Mouse (Mus musculus) hindbrain, embryonic 13.5 days (tissue): Measurements from ENCODE around the gene Kalrn. TPM values are rescaled to one million over a fixed set of nuclear protein-coding genes. Genes with fewer than 3 reads are reported as not detected.

ENCODE experiments used
- ATAC-seq: fragments of 200-750 bp; cut with Nextera tagmentation; 2 replicates; pipeline ENCODE4 v1.8.0; 2017; ENCODE audit warnings: moderate TSS enrichment; ENCODE audit not compliant: low FRiP score
- H3K27ac ChIP-seq: fragments of 300-500 bp; sonication (generic); 2 replicates; pipeline ENCODE4 v1.5.1; 2015; ENCODE audit warnings: inconsistent platforms, mild to moderate bottlenecking, moderate library complexity
- H3K27me3 ChIP-seq: fragments of 300-500 bp; sonication (generic); 2 replicates; pipeline ENCODE4 v1.6.1; 2015; ENCODE audit warnings: mild to moderate bottlenecking, inconsistent platforms
- H3K36me3 ChIP-seq: fragments of 300-500 bp; sonication (generic); 2 replicates; pipeline ENCODE4 v1.6.1; 2015; ENCODE audit warnings: mild to moderate bottlenecking, inconsistent platforms
- H3K4me1 ChIP-seq: fragments of 300-500 bp; sonication (generic); replicated peaks from 2 replicates; pipeline ENCODE4 v1.6.1; 2015; ENCODE audit warnings: inconsistent platforms
- H3K4me2 ChIP-seq: fragments of 300-500 bp; sonication (generic); 2 replicates; pipeline ENCODE4 v1.6.1; 2015; ENCODE audit warnings: inconsistent platforms, mild to moderate bottlenecking, moderate library complexity
- H3K4me3 ChIP-seq: fragments of 300-500 bp; sonication (generic); 2 replicates; pipeline ENCODE4 v1.5.1; 2015; ENCODE audit warnings: mild to moderate bottlenecking, inconsistent platforms
- H3K9ac ChIP-seq: fragments of 300-500 bp; sonication (generic); 2 replicates; pipeline ENCODE4 v1.6.1; 2015; ENCODE audit warnings: mild to moderate bottlenecking, inconsistent platforms
- H3K9me3 ChIP-seq: fragments of 300-500 bp; sonication (generic); 2 replicates; pipeline ENCODE4 v1.6.1; 2016; ENCODE audit warnings: inconsistent platforms
- whole genome bisulfite sequencing: fragments of 180-500 bp; shearing (Covaris S2); methylation state at CpG from one replicate; pipeline ENCODE4 v1.1.7; 2015; 5-methylcytosine and 5-hydroxymethylcytosine counted together
- polyA plus RNA-seq: library from polyadenylated mRNA; unstranded; fragments of >200 nt; fragmentation: Nextera tagmentation; extraction: Ambion mirVana; gene quantifications from 2 replicates; pipeline ENCODE4 v1.2.1, GENCODE M21; 2015

Kalrn gene
- polyA plus RNA-seq, 1 experiment from 2014 or later = 31.5 TPM

DNA sequence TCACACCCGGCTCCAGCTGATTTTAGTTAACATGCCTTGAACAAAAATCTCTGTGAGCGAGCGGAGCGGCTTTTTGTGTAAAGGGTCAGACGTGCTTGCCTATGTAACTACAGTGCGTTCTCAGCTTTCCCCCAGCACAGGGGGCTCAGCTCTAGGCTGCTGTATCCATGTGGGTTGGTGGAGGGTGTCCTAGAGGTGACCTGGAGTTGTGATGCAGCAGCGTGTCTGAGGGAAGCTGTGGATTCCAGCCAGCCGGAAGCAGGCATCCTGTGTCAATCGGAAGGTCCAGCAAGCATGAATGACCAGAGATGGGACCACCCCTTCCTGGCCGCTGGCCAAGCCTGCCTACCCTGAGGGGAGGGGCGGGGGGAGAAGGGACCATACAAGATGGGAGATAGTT, 631.0 kb downstream of the Kalrn start:
- peaks cover 51% of the 10 kb centered on the region for H3K4me1 ChIP-seq
- H3K4me3 ChIP-seq = no peak overlapping the region
- WGBS = 64% methylated on average over 11 of the region's 11 CpGs
- H3K9me3 ChIP-seq = no peaks in the 10 kb centered on the region
- H3K4me2 ChIP-seq = no peak overlapping the region
- H3K27me3 ChIP-seq = no peaks in the 10 kb centered on the region
- no peak overlapping the region for H3K27ac ChIP-seq
- H3K36me3 ChIP-seq = no peaks in the 10 kb centered on the region
- no peak overlapping the region for H3K9ac ChIP-seq
- ATAC-seq = no peak

DNA sequence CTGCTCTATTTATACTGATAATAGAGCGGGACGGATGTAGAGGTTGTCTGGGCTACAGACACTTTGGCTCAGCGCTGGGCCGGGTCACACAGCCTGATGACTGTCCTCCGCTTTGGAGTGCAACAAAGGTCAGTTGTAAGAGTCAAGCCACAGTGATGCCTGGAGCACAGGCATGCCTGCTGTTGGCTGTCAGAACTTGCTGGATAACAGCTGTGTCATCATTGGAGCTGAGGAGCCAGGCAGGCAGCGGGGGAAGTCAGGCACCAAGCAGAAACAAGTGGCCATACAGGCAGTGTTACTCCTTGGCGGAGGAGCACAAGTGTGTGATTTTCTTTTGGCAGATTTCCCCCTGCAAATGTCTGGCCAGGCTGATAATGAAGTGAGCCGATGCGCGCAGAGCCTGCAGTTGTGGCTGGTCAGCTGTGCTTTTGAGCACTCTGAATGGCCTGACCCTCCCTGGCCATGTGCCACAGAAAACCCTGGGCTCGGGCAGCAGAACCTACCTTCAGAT, 632.0 kb downstream of the Kalrn start:
- H3K4me3 ChIP-seq = no peak overlapping the region
- H3K9ac ChIP-seq = no peak overlapping the region

DNA sequence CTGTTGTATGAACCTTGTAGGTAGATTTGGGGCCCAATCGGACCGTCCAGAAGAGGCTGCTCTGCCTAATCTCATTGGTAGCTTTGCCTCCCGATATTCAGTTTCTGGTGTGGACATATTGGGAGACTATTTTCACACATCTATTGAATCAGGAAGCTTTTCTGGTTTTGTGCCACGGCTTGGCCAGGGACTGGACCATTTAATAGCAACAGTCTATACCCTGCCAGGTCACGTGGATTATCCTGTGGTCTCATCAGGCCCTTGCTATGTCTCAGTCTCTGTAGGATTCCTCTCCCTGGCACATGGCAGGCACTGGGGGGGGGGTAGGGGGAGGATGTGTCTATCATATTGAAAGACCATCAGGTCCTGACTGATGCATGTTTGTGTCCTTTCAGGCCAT, 633.2 kb downstream of the Kalrn start:
- Histone ChIP-seq H3K9me3 (no peaks in the 10 kb centered on the region), H3K4me2 (no peak overlapping the region), H3K27me3 (0 out of 2 replicates have a peak, but pooled peaks cover 3% of the 10 kb centered on the region), H3K4me3 (no peak overlapping the region), H3K36me3 (no peaks in the 10 kb centered on the region), H3K27ac (no peak overlapping the region), H3K4me1 (peaks cover 51% of the 10 kb centered on the region), H3K9ac (no peak overlapping the region)
- ATAC-seq = no peak
- 85% methylated on average over 5 of the region's 5 CpGs for WGBS

More for the DNA sequence above, 632.0 kb downstream of the Kalrn start:
- H3K9me3 ChIP-seq = no peaks in the 10 kb centered on the region
- no peaks in the 10 kb centered on the region for H3K36me3 ChIP-seq
- 45% methylated on average over 11 of the region's 11 CpGs for WGBS
- 0 out of 2 replicates have a peak overlapping the region, but pooled peaks have one; percentile 60 for H3K27ac ChIP-seq
- H3K4me1 ChIP-seq = peaks cover 51% of the 10 kb centered on the region
- ATAC-seq = peak; percentile 11; the same call in 1 of the 2 replicates
- 0 out of 2 replicates have a peak overlapping the region, but pooled peaks have one; percentile 13 for H3K4me2 ChIP-seq
- no peaks in the 10 kb centered on the region for H3K27me3 ChIP-seq

DNA sequence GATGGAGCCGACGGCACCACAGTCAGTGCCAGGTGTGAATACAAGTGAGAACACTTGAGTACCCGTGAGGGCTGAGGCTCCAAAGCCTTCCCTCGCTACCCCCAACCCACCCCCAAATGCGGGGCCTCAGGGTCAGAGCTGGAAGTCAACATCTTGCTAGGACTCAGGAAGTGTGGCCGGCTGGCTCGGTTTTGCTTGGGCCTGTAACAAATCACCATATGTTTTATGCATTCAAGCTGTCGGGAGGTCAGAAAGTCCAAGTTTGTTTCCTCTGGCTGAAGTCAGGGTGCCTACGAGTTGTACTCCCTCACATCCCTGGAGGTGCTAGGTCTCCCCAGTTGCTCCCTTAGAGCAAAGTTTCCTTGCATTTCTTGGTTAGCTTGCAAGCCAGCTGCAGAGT, 633.7 kb downstream of the Kalrn start:
- no peak overlapping the region for H3K27ac ChIP-seq
- 0 out of 2 replicates have a peak, but pooled peaks cover 3% of the 10 kb centered on the region for H3K27me3 ChIP-seq
- no peak overlapping the region for H3K9ac ChIP-seq
- no peaks in the 10 kb centered on the region for H3K36me3 ChIP-seq
- 78% methylated on average over 9 of the region's 9 CpGs for WGBS
- no peak overlapping the region for H3K4me2 ChIP-seq
- H3K4me3 ChIP-seq = no peak overlapping the region
- H3K4me1 ChIP-seq = peaks cover 50% of the 10 kb centered on the region
- no peak for ATAC-seq
- H3K9me3 ChIP-seq = no peaks in the 10 kb centered on the region

GRCm38 (mm10) chr16:33939133-33939531, 634.2 kb downstream of the Kalrn start:
- no peak overlapping the region for H3K9ac ChIP-seq
- 89% methylated on average over 2 of the region's 2 CpGs for WGBS
- H3K4me3 ChIP-seq = no peak overlapping the region
- H3K27ac ChIP-seq = no peak overlapping the region
- peaks cover 52% of the 10 kb centered on the region for H3K4me1 ChIP-seq
- H3K27me3 ChIP-seq = 0 out of 2 replicates have a peak, but pooled peaks cover 3% of the 10 kb centered on the region
- H3K9me3 ChIP-seq = no peaks in the 10 kb centered on the region
- H3K36me3 ChIP-seq = no peaks in the 10 kb centered on the region
- no peak overlapping the region for H3K4me2 ChIP-seq
- ATAC-seq = no peak

DNA sequence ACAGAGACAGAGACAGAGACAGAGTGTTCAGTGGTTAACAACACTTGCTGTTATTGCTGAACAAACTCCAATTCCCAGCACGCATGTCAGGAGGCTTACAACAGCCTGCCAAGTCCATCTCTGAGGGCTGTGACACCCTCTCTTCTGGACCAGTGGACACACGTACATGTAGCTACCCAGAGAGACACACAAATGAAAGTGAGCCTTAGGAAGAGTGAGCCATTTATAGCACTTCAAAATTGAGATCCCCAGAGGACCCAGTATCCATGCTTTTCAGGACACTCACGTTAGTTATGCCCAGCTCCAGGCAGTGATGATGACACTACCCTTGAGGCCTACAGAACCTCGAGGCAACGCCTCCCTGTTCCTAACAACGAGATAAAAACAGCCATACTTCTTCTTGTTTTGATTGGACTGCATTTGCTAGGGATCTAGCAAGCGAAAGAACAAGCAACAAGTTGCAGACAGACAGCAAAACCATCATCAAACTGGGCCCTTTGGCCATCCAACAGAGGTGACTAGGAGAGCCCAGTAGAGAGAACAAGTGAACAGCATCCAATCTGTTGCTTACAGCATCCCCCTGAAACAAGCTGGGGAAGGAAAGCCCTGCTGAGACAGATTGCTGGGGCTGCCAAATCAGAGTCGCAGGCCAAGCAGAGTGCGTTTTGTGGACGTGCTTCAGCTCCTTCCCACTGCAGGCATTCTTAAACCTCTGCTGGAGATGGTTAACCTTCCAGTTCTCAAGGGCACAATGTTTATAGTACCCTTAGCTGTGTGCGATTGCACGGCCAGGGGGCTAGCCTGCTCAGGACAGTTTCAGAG, 634.8 kb downstream of the Kalrn start:
- ATAC-seq = no peak

DNA sequence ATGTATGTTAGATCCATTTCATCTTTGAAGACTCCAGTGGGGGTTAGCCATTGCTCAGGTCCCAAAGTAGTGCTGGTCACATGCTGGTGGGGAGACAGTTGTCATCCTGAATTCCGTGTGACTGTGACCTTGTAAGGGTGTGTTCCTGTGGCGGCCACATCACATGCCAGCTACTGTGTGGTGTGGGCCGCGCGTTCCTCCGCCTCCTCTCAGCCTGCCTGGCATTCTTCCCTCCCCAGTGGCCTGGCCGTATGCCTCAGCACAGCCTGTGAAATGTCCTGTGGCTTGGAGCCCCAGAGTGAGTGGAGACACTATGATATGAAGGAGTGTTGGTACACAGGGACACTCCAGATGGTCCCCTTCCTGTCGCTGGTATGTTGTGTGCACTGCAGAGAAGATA, 635.8 kb downstream of the Kalrn start:
- no peak overlapping the region for H3K9ac ChIP-seq
- H3K4me2 ChIP-seq = no peak overlapping the region
- peaks cover 45% of the 10 kb centered on the region for H3K4me1 ChIP-seq
- H3K4me3 ChIP-seq = no peak overlapping the region
- WGBS = 75% methylated on average over 8 of the region's 8 CpGs
- peaks cover 3% of the 10 kb centered on the region; the same call in 1 of the 2 replicates for H3K27me3 ChIP-seq
- no peaks in the 10 kb centered on the region for H3K9me3 ChIP-seq
- no peak for ATAC-seq
- no peaks in the 10 kb centered on the region for H3K36me3 ChIP-seq
- no peak overlapping the region for H3K27ac ChIP-seq

More for the DNA sequence above, 634.8 kb downstream of the Kalrn start:
- Histone ChIP-seq H3K9ac (no peak overlapping the region), H3K9me3 (no peaks in the 10 kb centered on the region), H3K27ac (no peak overlapping the region), H3K4me1 (peaks cover 50% of the 10 kb centered on the region), H3K36me3 (no peaks in the 10 kb centered on the region), H3K27me3 (peaks cover 3% of the 10 kb centered on the region; the same call in 1 of the 2 replicates), H3K4me3 (no peak overlapping the region), H3K4me2 (no peak overlapping the region)
- WGBS = 82% methylated on average over 12 of the region's 12 CpGs

- no peak overlapping the region for H3K9ac ChIP-seq
- no peaks in the 10 kb centered on the region for H3K36me3 ChIP-seq
- 87% methylated on average over 4 of the region's 4 CpGs for WGBS
- no peak overlapping the region for H3K4me3 ChIP-seq
- peaks cover 39% of the 10 kb centered on the region for H3K4me1 ChIP-seq
- ATAC-seq = no peak
- no peak overlapping the region for H3K4me2 ChIP-seq
- no peaks in the 10 kb centered on the region for H3K9me3 ChIP-seq
- peaks cover 3% of the 10 kb centered on the region; the same call in 1 of the 2 replicates for H3K27me3 ChIP-seq
- H3K27ac ChIP-seq = no peak overlapping the region
These were observed 636.4 kb downstream of the Kalrn start for GRCm38 (mm10) chr16:33936885-33937284.

DNA sequence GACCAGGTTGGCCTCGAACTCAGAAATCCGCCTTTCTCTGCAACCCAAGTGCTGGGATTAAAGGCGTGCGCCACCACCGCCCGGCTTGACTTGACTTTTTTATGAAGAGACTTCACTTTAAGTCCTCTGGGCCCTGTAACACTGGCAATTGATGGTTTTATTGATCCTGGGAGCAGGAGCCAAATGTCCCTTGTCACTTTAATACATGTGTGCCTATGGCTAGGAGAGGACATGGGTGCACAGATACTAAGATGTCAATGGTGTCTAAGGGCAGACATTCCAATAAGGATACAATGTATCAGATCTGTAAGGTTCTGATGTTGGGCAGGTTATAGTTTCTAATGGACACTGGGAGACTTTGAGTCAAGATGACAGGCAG, 637.9 kb downstream of the Kalrn start:
- 91% methylated on average over 6 of the region's 6 CpGs for WGBS
- peaks cover 24% of the 10 kb centered on the region for H3K4me1 ChIP-seq
- no peaks in the 10 kb centered on the region for H3K36me3 ChIP-seq
- H3K9me3 ChIP-seq = no peaks in the 10 kb centered on the region
- no peak for ATAC-seq
- no peak overlapping the region for H3K27ac ChIP-seq
- no peak overlapping the region for H3K4me3 ChIP-seq
- peaks cover 3% of the 10 kb centered on the region; the same call in 1 of the 2 replicates for H3K27me3 ChIP-seq
- no peak overlapping the region for H3K4me2 ChIP-seq
- H3K9ac ChIP-seq = no peak overlapping the region

DNA sequence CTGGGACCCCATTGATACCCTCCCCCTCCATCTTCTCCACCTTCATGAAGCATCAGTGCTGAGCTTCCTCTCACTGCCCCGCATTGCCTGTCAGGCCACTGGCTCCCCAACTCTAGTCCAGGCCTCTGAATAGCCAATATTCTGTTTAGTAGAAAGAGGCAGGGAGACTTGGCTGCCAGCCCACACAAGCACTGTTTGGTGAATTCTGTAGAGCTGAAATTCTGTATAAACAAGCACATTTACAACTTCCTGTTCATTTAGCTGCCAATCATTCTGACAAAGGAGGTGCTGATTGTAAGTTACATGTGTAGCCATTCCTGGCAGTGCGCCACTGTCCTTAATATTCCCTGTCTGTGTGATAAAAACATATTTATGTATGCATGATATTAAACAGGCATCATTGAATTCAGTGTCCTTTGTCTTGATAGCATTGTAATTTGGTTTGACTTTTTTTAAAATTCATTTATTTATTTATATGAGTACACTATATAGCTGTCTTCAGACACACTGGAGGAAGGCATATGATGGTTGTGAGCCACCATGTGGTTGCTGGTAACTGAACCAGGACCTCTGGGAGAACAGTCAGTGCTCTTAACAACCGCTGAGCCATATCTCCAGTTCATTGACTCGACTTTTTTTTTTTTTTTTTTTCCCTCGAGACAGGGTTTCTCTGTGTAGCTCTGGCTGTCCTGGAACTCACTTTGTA, 638.5 kb downstream of the Kalrn start:
- H3K27me3 ChIP-seq = peaks cover 3% of the 10 kb centered on the region; the same call in 1 of the 2 replicates
- peak overlapping the region; percentile 44; the same call in 1 of the 2 replicates for H3K27ac ChIP-seq
- H3K4me1 ChIP-seq = peaks cover 18% of the 10 kb centered on the region
- H3K36me3 ChIP-seq = no peaks in the 10 kb centered on the region
- peak overlapping the region; percentile 19; the same call in 1 of the 2 replicates for H3K9ac ChIP-seq
- H3K4me2 ChIP-seq = no peak overlapping the region
- ATAC-seq = no peak
- no peak overlapping the region for H3K4me3 ChIP-seq
- WGBS = 63% methylated on average over 5 of the region's 5 CpGs
- no peaks in the 10 kb centered on the region for H3K9me3 ChIP-seq

DNA sequence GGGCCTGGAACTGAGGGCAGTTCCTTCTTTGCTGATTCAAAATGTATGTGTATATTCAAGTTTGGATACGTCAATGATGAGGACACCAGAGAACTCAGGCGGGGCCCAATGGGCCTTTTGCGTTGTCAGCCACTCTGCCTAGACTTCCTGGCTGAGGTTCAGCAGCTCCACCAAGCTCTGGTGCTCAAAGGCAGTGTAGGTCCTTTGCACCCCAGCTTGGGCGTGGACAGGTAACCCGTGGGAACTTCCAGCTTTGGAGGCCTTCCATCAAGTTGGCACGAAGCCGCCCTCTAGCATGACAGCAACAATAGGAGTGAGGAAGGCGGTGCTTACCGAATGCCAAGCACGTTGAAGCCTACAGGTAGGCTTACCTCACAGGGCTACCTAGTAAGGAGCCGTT, 639.9 kb downstream of the Kalrn start:
- no peak overlapping the region for H3K9ac ChIP-seq
- 94% methylated on average over 11 of the region's 11 CpGs for WGBS
- no peaks in the 10 kb centered on the region for H3K9me3 ChIP-seq
- H3K4me1 ChIP-seq = peaks cover 24% of the 10 kb centered on the region
- H3K4me3 ChIP-seq = no peak overlapping the region
- H3K36me3 ChIP-seq = no peaks in the 10 kb centered on the region
- no peak overlapping the region for H3K4me2 ChIP-seq
- H3K27me3 ChIP-seq = peaks cover 3% of the 10 kb centered on the region; the same call in 1 of the 2 replicates
- H3K27ac ChIP-seq = no peak overlapping the region
- no peak for ATAC-seq

GRCm38 (mm10) chr16:33932126-33932525, 641.2 kb downstream of the Kalrn start:
- Histone ChIP-seq H3K4me3 (no peak overlapping the region), H3K36me3 (no peaks in the 10 kb centered on the region), H3K9ac (no peak overlapping the region), H3K4me1 (peaks cover 24% of the 10 kb centered on the region), H3K27ac (no peak overlapping the region), H3K4me2 (no peak overlapping the region), H3K27me3 (peaks cover 3% of the 10 kb centered on the region; the same call in 1 of the 2 replicates), H3K9me3 (no peaks in the 10 kb centered on the region)
- WGBS = 75% methylated on average over 5 of the region's 5 CpGs
- no peak for ATAC-seq
